Mouse (Mus musculus): ENCODE results near the gene Ihh.

DNA sequence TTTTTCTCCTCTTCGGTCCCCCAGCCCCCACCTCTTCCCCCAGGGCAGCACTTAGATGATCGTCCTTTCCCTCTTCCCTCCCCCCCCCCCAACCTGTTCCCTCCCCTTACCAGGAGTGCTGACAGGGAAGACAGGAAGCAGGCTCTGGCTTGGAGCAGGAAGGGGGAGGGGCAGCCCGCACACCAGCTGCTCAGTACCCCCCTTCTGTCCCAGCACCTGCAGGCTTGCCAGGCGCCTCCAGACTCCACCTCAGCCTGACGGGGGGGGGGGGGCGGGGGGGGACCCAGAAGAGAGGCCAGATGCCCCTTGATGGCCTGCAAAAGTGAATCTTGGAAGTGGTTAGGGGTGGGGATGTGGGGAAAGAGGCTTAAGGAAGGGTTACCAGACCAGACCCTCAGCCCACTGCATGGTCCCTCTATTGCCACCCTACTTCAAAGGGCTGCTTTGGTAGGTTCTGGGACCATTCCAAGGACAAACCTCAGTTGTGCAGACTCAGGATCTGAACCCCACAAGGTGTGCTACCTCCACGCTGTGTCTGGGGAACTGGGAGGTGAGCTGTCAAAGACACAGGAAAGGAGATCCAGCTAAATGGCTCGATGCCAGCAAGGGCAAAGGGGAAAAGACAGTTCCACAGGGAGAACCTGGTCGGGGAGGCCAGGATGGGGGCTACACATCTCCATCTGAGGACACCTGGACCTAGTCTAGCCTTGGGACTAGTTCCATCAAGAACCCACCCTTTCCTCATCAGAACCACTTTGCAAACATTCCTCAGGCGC lies 52.6 kb downstream of the Ihh start:
- TF ChIP-seq CTCF (IDR thresholded peaks at IDR 0.05; ENCODE audit: low read depth, low read length) (no peak), POLR2A (IDR thresholded peaks at IDR 0.05; ENCODE audit: borderline replicate concordance, low read depth, low read length) (no peak)
